30 mouse cellular contexts compared by ENCODE assay signal in the genomic region with DNA sequence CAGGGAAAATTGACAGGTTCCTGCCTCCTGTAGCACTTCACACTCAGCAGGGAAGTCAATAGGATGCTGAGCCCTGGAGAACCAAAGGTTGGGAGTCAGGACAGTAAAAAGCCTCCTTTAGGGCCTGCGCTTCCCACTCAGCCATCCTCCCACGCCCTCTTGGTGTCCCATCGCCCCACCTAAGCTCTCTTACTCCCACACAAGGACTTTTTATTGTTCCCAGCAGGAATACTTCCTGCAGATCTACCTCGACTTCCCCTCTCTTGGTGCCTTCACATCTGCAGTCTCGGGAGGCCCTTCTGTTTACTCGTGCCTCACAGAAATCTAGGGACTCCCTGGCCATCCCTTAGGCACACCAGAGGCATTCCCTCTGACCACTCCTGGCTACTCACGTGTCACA. TPM values are rescaled to one million over a fixed set of nuclear protein-coding genes. Genes with fewer than 3 reads are reported as not detected.
DNase-seq lines count a peak whose midpoint lies in the region; ATAC-seq and TF ChIP-seq lines count a peak whose summit lies in the region.
"Had no signal": no experiment of that assay in that cellular context is flagged by ENCODE, and none has a peak within 500 bp of the region (broad histone marks: within the 10 kb centered on the region; RNA-seq: fewer than 3 reads in every experiment).

No protein-coding gene starts in this region.

- intact Hi-C loops in heart, postnatal 36 days (cut with DNase I) = loop anchor here (5.0 kb wide), 2 partner anchors 74 to 144 kb away; partner anchors contain the start of genes Hint2 and Hrct1

- peaks cover 41% of the 10 kb centered on the region for H3K36me3 ChIP-seq in heart, embryonic 12.5 days
- peaks cover 42% of the 10 kb centered on the region for H3K36me3 ChIP-seq in heart, postnatal 0 days (replicated peaks; ENCODE audit: control insufficient read depth, insufficient read depth, low read length)

- H3K4me1 ChIP-seq in heart, embryonic 12.5 days (replicated peaks) = peaks cover 36% of the 10 kb centered on the region
- peaks cover 15% of the 10 kb centered on the region for H3K4me1 ChIP-seq in heart, postnatal 0 days (ENCODE audit: control insufficient read depth, insufficient read depth)
- peaks cover 23% of the 10 kb centered on the region for H3K4me1 ChIP-seq in brown adipose tissue, adult 24 weeks (ENCODE audit: control insufficient read depth, insufficient read depth, insufficient read length, low read length)

- no peak for TF ChIP-seq CTCF in heart, postnatal 0 days (IDR thresholded peaks at IDR 0.05; ENCODE audit: low read depth)

- WGBS in heart, embryonic 12.5 days = 62% methylated on average over 7 of the region's 7 CpGs
- 52% methylated on average over 7 of the region's 7 CpGs for WGBS in heart, postnatal 0 days

- ATAC-seq in heart, embryonic 12.5 days (ENCODE audit: insufficient number of reproducible peaks, low FRiP score) = no peak
- ATAC-seq in heart, postnatal 0 days (ENCODE audit: insufficient read depth, low read depth) = no peak
- ATAC-seq: activated CD4-positive, CD25-positive, alpha-beta regulatory T cell, adult 4 months; CD4-positive, CD25-positive, alpha-beta regulatory T cell, adult 4 months; forebrain, embryonic 15.5 days; hindbrain, postnatal 0 days; inflammation-experienced regulatory T-cells, adult 6 months had no signal

- H3K4me3 ChIP-seq in heart, embryonic 12.5 days = no peak overlapping the region
- H3K4me3 ChIP-seq in heart, postnatal 0 days (ENCODE audit: low read depth, low read length) = no peak overlapping the region
- H3K4me3 ChIP-seq in brown adipose tissue, adult 24 weeks (ENCODE audit: insufficient read depth, low read depth, low read length) = no peak overlapping the region
- H3K4me3 ChIP-seq: embryonic facial prominence, embryonic 10.5 days; embryonic facial prominence, embryonic 13.5 days; erythroblast, embryonic 14.5 days; forebrain, embryonic 12.5 days; forebrain, embryonic 15.5 days; heart, embryonic 13.5 days had no signal

- no peak overlapping the region for H3K27ac ChIP-seq in heart, embryonic 12.5 days (ENCODE audit: poor library complexity, severe bottlenecking)
- H3K27ac ChIP-seq in heart, postnatal 0 days (ENCODE audit: low read depth) = peak overlapping the region; percentile 57
- H3K27ac ChIP-seq in brown adipose tissue, adult 24 weeks (replicated peaks; ENCODE audit: low read depth, low read length) = peak overlapping the region; percentile 79
- H3K27ac ChIP-seq: embryonic facial prominence, embryonic 10.5 days; embryonic facial prominence, embryonic 13.5 days; forebrain, embryonic 12.5 days; forebrain, embryonic 15.5 days; heart, embryonic 13.5 days; hindbrain, embryonic 14.5 days; hindbrain, postnatal 0 days had no signal

- no peak for TF ChIP-seq EP300 in heart, postnatal 0 days (IDR thresholded peaks at IDR 0.05; ENCODE audit: low read depth)

- DNase-seq in heart, adult 11 months = peak; percentile 95
- no peak for DNase-seq in heart, postnatal 0 days (ENCODE audit: low spot score)
- DNase-seq in heart, postnatal 36 days = no peak
- peak; percentile 39 for DNase-seq in R1 (ENCODE audit: low read depth, low spot score)
- DNase-seq: adrenal gland, adult 8-10 months; adrenal gland, postnatal 25 days; cerebellum, adult 18-20 months; cerebellum, postnatal 10 days; cerebellum, postnatal 36 days; embryo, embryonic 11 days; gastrocnemius, postnatal 10 days; heart, postnatal 10 days; heart, postnatal 4 days; kidney, adult 11 months; kidney, adult 8-10 months had no signal

- no peak overlapping the region for H3K9ac ChIP-seq in heart, embryonic 12.5 days
- H3K9ac ChIP-seq in heart, postnatal 0 days (replicated peaks; ENCODE audit: low read depth, low read length) = no peak overlapping the region
- H3K9ac ChIP-seq: embryonic facial prominence, embryonic 13.5 days; forebrain, embryonic 12.5 days; forebrain, embryonic 15.5 days; heart, embryonic 13.5 days; hindbrain, embryonic 14.5 days had no signal

- H3K27me3 ChIP-seq in heart, embryonic 12.5 days (replicated peaks) = no peaks in the 10 kb centered on the region
- no peaks in the 10 kb centered on the region for H3K27me3 ChIP-seq in heart, postnatal 0 days (ENCODE audit: control insufficient read depth, insufficient read depth, low read length)
- H3K27me3 ChIP-seq: embryonic facial prominence, embryonic 13.5 days; forebrain, embryonic 12.5 days; forebrain, embryonic 15.5 days; heart, embryonic 13.5 days had no signal

- H3K4me2 ChIP-seq in heart, embryonic 12.5 days = no peak overlapping the region
- H3K4me2 ChIP-seq in heart, postnatal 0 days (ENCODE audit: low read depth, low read length) = no peak overlapping the region
- H3K4me2 ChIP-seq: embryonic facial prominence, embryonic 13.5 days; forebrain, embryonic 12.5 days; forebrain, embryonic 15.5 days; heart, embryonic 13.5 days; hindbrain, embryonic 14.5 days had no signal

- no peaks in the 10 kb centered on the region for H3K9me3 ChIP-seq in heart, embryonic 12.5 days (replicated peaks)
- H3K9me3 ChIP-seq in heart, postnatal 0 days (replicated peaks; ENCODE audit: control insufficient read depth, low read length) = no peaks in the 10 kb centered on the region
- H3K9me3 ChIP-seq: embryonic facial prominence, embryonic 10.5 days; embryonic facial prominence, embryonic 13.5 days; forebrain, embryonic 12.5 days; forebrain, embryonic 15.5 days; heart, embryonic 13.5 days had no signal

RNA-seq across cellular contexts. Expression of gene Msmp, which starts 0.9 kb away (rescaled TPM):
- polyA plus RNA-seq in heart, embryonic 12.5 days (2016; fragmentation: Nextera tagmentation; extraction: Ambion mirVana) = 0.50 and 1.3 TPM in 2 replicates
- not detected in 2 replicates for total RNA-seq in heart, postnatal 0 days (2014; rRNA removed; ENCODE audit: low replicate concordance)
- 1.2 TPM in 1 of 2 replicates, not detected in the other for polyA plus RNA-seq in heart, postnatal 0 days (2015; fragmentation: Nextera tagmentation; extraction: Ambion mirVana)
- total RNA-seq in heart, postnatal 36 days (2021) = under 1 TPM; 0.42 to 0.87 TPM
- polyA plus RNA-seq in brown adipose tissue, adult 24 weeks (2012; ENCODE audit: insufficient read depth, insufficient read length, missing spikeins) = 1.5 TPM in 1 of 2 replicates, not detected in the other
- total RNA-seq: gastrocnemius, postnatal 4 days; hindbrain, postnatal 0 days had no signal
- polyA plus RNA-seq: activated CD4-positive, CD25-positive, alpha-beta regulatory T cell, adult 4 months; C2C12; CD4-positive, CD25-positive, alpha-beta regulatory T cell, adult 4 months; erythroblast, embryonic 14.5 days; inflammation-experienced regulatory T-cells, adult 6 months had no signal

RNA-seq across cellular contexts. Expression of gene Gba2, which starts 4.7 kb away (rescaled TPM):
- 25.5 and 25.8 TPM in 2 replicates for polyA plus RNA-seq in heart, embryonic 12.5 days (2016; fragmentation: Nextera tagmentation; extraction: Ambion mirVana)
- total RNA-seq in heart, postnatal 0 days (2014; rRNA removed; ENCODE audit: low replicate concordance) = 11.0 and 16.7 TPM in 2 replicates
- 14.0 TPM in 2 replicates for polyA plus RNA-seq in heart, postnatal 0 days (2015; fragmentation: Nextera tagmentation; extraction: Ambion mirVana)
- total RNA-seq in heart, postnatal 36 days (2021) = 10 to 100 TPM; 14.7 to 15.8 TPM
- polyA plus RNA-seq in brown adipose tissue, adult 24 weeks (2012; ENCODE audit: insufficient read depth, insufficient read length, missing spikeins) = 2.3 and 3.6 TPM in 2 replicates

RNA-seq across cellular contexts. Expression of gene Rgp1, which starts 4.9 kb away (rescaled TPM):
- polyA plus RNA-seq in heart, embryonic 12.5 days (2016; fragmentation: Nextera tagmentation; extraction: Ambion mirVana) = 20.4 and 26.4 TPM in 2 replicates
- total RNA-seq in heart, postnatal 0 days (2014; rRNA removed; ENCODE audit: low replicate concordance) = 12.4 and 21.1 TPM in 2 replicates
- 10.8 and 10.9 TPM in 2 replicates for polyA plus RNA-seq in heart, postnatal 0 days (2015; fragmentation: Nextera tagmentation; extraction: Ambion mirVana)
- total RNA-seq in heart, postnatal 36 days (2021) = 10 to 100 TPM; 30.7 to 36.1 TPM
- polyA plus RNA-seq in brown adipose tissue, adult 24 weeks (2012; ENCODE audit: insufficient read depth, insufficient read length, missing spikeins) = 14.6 and 17.2 TPM in 2 replicates

RNA-seq across cellular contexts. Expression of gene Tln1, which starts 20.9 kb away (rescaled TPM):
- polyA plus RNA-seq in heart, embryonic 12.5 days (2016; fragmentation: Nextera tagmentation; extraction: Ambion mirVana) = 117 and 124 TPM in 2 replicates
- 141 and 185 TPM in 2 replicates for total RNA-seq in heart, postnatal 0 days (2014; rRNA removed; ENCODE audit: low replicate concordance)
- polyA plus RNA-seq in heart, postnatal 0 days (2015; fragmentation: Nextera tagmentation; extraction: Ambion mirVana) = 67.1 and 77.2 TPM in 2 replicates
- total RNA-seq in heart, postnatal 36 days (2021) = 100 to 1,000 TPM; 106 to 118 TPM
- 55.6 and 61.1 TPM in 2 replicates for polyA plus RNA-seq in brown adipose tissue, adult 24 weeks (2012; ENCODE audit: insufficient read depth, insufficient read length, missing spikeins)

RNA-seq across cellular contexts. Expression of gene Creb3, which starts 21.3 kb away (rescaled TPM):
- polyA plus RNA-seq in heart, embryonic 12.5 days (2016; fragmentation: Nextera tagmentation; extraction: Ambion mirVana) = 57.2 and 61.2 TPM in 2 replicates
- 30.1 and 46.3 TPM in 2 replicates for total RNA-seq in heart, postnatal 0 days (2014; rRNA removed; ENCODE audit: low replicate concordance)
- 49.1 and 53.4 TPM in 2 replicates for polyA plus RNA-seq in heart, postnatal 0 days (2015; fragmentation: Nextera tagmentation; extraction: Ambion mirVana)
- total RNA-seq in heart, postnatal 36 days (2021) = 10 to 100 TPM; 40.4 to 47.6 TPM
- 18.1 TPM in 2 replicates for polyA plus RNA-seq in brown adipose tissue, adult 24 weeks (2012; ENCODE audit: insufficient read depth, insufficient read length, missing spikeins)

Comparison
In these comparisons a context has a peak if more than half of its experiments do, and no peak if none do; other contexts are left out.
1. DNase-seq: peak in heart, adult 11 months (single experiment) and R1 (single experiment); none in heart, postnatal 0 days (single experiment) and heart, postnatal 36 days (0 of 2).